Mouse (Mus musculus) heart, postnatal 14 days (tissue): ENCODE data around the gene Tmem79. TPM values are rescaled to one million over a fixed set of nuclear protein-coding genes. Genes with fewer than 3 reads are reported as not detected.
"Not testable (repeated sequence)": the region's sequence is repeated elsewhere in the genome, so short reads cannot be mapped to it uniquely, and the experiment has no call there.

Experiments
- DNase-seq, 2 experiments: peaks; one replicate each; pipeline ENCODE4 v3.0.0; 2021 to 2022
- intact Hi-C: fragments of 180-260 bp; cut with DNase I; formaldehyde crosslinking; loops from one replicate; pipeline ENCODE4 v1.15.1; 2025
- total RNA-seq, 2 experiments: library from RNA; stranded (reverse); gene quantifications; 2 replicates each; pipeline ENCODE4 v1.2.3; 2021

Gene Tmem79
- total RNA-seq, 2 experiments from 2014 or later: 1.6 TPM

GRCm38 (mm10) chr3:88359584-88359983 lies 23.6 kb upstream of the Tmem79 start:
- DNase-seq: no peak
- intact Hi-C loops: no loop called here

GRCm38 (mm10) chr3:88354396-88355165 lies 18.6 kb upstream of the Tmem79 start:
- DNase-seq: no peak
- intact Hi-C loops: no loop called here

- DNase-seq: no peak
- intact Hi-C loops: no loop called here
Measured at GRCm38 (mm10) chr3:88352907-88353306, 17.0 kb upstream of the Tmem79 start.

- no peak for DNase-seq
- intact Hi-C loops: no loop called here
Measured at GRCm38 (mm10) chr3:88350732-88351131, 14.8 kb upstream of the Tmem79 start.

- intact Hi-C loops: no loop called here
- no peak for DNase-seq
Measured at GRCm38 (mm10) chr3:88339006-88339405, 3.1 kb upstream of the Tmem79 start.

- intact Hi-C loops: no loop called here
- DNase-seq: no peak
Measured at GRCm38 (mm10) chr3:88338316-88338715, 2.4 kb upstream of the Tmem79 start.

- intact Hi-C loops: no loop called here
Measured at GRCm38 (mm10) chr3:88337367-88338020, 1.5 kb upstream of the Tmem79 start.

GRCm38 (mm10) chr3:88335436-88336053 lies 403 bp downstream of the Tmem79 start:
- intact Hi-C loops: no loop called here
- peak in 1 of 2 experiments; percentile 27 for DNase-seq

More at GRCm38 (mm10) chr3:88337367-88338020, 1.5 kb upstream of the Tmem79 start:
- DNase-seq: no peak

GRCm38 (mm10) chr3:88334902-88335435 lies 979 bp downstream of the Tmem79 start:
- DNase-seq: no peak
- intact Hi-C loops: no loop called here

- no peak for DNase-seq
- intact Hi-C loops: no loop called here
Measured at GRCm38 (mm10) chr3:88334029-88334658, 1.8 kb downstream of the Tmem79 start.

- intact Hi-C loops: no loop called here
- peak; percentile 29 to 61 for DNase-seq
Measured at GRCm38 (mm10) chr3:88331282-88331681, 4.7 kb downstream of the Tmem79 start.

- no peak for DNase-seq
- intact Hi-C loops: no loop called here
Measured at GRCm38 (mm10) chr3:88328956-88329355, 7.0 kb downstream of the Tmem79 start.

GRCm38 (mm10) chr3:88324951-88325405 lies 11.0 kb downstream of the Tmem79 start, which contains the start of gene Glmp:
Gene Glmp, plus strand, starts transcription at chr3:88325023.
- DNase-seq: peak; percentile 55 to 71
- intact Hi-C loops: no loop called here

- DNase-seq: no peak
- intact Hi-C loops: no loop called here
Measured at GRCm38 (mm10) chr3:88299172-88299571, 36.8 kb downstream of the Tmem79 start.

- intact Hi-C loops: no loop called here
- DNase-seq: no peak
Measured at GRCm38 (mm10) chr3:88297321-88297851, 38.6 kb downstream of the Tmem79 start.

GRCm38 (mm10) chr3:88296561-88297318 lies 39.2 kb downstream of the Tmem79 start, which contains the start of the genes Tsacc and Cct3:
Gene Tsacc, minus strand, starts transcription at chr3:88296999.
Gene Cct3, plus strand, starts transcription at chr3:88297116.
- intact Hi-C loops: no loop called here

GRCm38 (mm10) chr3:88296110-88296560 lies 39.8 kb downstream of the Tmem79 start:
- intact Hi-C loops: no loop called here
- no peak for DNase-seq

More at GRCm38 (mm10) chr3:88296561-88297318, 39.2 kb downstream of the Tmem79 start, which contains the start of the genes Tsacc and Cct3:
- peak; percentile 97 for DNase-seq

- intact Hi-C loops, DNase-seq: not testable (repeated sequence)
Measured at GRCm38 (mm10) chr3:88295272-88295671, 40.7 kb downstream of the Tmem79 start.

- intact Hi-C loops: no loop called here
- peak in 1 of 2 experiments; percentile 23 for DNase-seq
Measured at GRCm38 (mm10) chr3:88291970-88292369, 44.0 kb downstream of the Tmem79 start.
